Mouse (Mus musculus): Measurements from ENCODE around the gene Rnf150.

DNA sequence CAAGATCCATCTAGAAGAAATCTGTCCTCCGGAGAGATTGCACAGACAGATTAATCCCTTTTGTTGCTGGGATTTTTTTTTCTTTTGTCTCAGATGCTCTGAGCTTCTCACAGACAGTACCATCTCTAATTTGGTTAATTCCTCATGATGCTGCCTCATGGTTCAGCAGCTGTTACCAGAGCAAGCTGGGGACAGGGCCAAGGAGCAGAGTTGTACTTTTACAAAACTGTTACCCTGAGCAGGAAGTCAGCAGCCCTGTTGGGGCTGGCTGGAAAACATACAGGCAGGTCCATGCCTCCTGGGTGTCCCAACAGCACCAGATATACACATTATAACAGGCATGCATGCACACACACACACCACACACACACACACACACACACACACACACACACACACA is 186.5 kb downstream of the Rnf150 start:
- no peak for TF ChIP-seq POLR2A (IDR thresholded peaks at IDR 0.05; ENCODE audit: extremely low read depth, insufficient read depth, low read length)
- TF ChIP-seq CTCF (IDR thresholded peaks at IDR 0.05; ENCODE audit: low read depth, low read length) = no peak

Data from liver, adult 2 months (tissue).